Mouse (Mus musculus): ENCODE data around the gene Cfap157. TPM values are rescaled to one million over a fixed set of nuclear protein-coding genes. Genes with fewer than 3 reads are reported as not detected.
A peak's percentile ranks its signal among the peaks of the same experiment; 100 is the strongest.

The Cfap157 gene
- not detected for total RNA-seq (2021)

DNA sequence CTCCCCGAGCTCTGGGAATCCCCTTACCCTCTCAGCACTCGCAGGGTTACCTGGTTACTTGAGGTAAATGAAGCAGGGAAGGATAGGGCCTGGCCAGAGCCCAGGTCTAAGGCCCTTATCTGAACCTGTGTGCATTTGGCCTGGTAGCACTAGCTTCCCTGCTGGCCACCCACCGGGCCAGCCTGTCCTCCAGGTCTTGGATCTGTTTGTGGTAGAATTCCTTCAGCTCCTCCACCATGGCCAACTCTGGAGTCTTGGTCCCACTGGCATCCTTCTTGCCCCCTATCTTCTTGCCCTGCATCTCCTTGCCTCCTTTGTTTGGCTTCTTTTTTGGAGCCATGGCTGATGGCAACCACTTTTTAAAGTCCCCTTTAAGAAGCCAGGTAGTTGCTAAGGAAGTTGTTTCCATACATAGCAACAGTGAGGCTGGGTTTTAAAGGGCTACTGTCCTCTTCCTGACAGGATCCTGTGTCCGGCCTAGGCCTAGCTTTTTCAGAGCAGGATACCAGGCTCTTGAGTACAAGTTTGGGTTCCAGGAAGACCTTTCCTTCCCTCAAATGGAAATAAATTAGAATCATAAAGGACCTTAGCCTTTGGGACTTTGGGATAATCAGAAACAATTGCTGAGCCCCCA, at the start of gene Cfap157:
Gene Cfap157 (minus strand): TSS at position 381 of the 634 bp plus-strand sequence.
- intact Hi-C loops (cut with DNase I): no loop called here
- DNase-seq (ENCODE audit: extremely low spot score in 1 of 2, low spot score in 2 of 2): no peak

DNA sequence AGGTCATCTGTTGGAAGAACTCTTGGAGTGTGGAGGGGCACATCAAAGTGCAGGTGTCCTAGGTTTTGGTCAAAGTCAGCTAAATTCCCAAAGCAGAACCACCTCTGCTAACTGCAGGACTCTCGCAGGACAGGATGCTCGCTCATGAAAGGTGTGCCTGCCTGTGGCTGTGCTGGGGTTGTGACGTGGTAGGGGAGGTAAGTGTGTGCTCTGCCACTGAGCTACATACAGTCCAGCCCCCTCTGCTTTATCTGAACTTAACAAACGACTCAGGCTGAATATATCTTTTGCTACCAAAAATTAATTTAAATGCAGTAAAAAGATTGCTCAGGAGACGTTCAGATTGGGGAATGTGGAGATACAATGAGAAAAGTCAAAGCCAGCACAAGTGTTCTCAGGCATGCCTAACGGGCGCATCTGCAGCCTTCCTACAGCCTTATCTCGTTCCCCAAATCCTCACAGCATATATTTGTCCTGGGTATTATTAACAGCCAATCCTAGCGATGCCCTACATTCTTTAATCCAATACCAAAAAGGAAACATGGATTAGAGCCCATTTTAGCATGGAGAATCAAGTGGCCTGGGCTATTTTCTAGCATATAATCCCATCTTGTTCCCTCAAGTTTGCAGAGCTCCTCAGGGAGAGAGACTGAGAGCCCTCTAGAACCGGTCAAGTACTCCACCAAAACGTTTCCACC, 44.9 kb upstream of the Cfap157 start:
- DNase-seq (ENCODE audit: extremely low spot score in 1 of 2, low spot score in 2 of 2): no peak
- intact Hi-C loops (cut with DNase I): no loop called here

DNA sequence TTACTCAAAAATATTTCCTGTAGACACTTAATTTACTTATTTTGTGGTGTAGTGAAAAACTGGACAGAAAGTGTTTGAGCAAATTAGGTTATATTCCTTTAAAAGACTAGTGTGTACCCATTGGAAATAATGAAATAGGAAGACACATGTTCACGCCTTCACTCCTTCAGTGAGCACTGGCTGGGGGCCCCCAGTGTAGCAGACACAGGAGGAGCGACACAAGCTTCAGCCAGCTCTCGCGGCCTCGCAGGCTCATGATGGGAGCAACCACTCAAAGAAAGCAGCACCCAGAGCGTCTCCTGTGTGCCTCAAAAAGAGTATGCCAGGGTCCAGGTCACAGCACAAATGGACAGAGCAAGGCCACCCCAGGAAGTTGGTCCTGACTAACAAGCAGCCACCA, 41.6 kb upstream of the Cfap157 start:
- intact Hi-C loops (cut with DNase I): no loop called here
- DNase-seq (ENCODE audit: extremely low spot score in 1 of 2, low spot score in 2 of 2): no peak

DNA sequence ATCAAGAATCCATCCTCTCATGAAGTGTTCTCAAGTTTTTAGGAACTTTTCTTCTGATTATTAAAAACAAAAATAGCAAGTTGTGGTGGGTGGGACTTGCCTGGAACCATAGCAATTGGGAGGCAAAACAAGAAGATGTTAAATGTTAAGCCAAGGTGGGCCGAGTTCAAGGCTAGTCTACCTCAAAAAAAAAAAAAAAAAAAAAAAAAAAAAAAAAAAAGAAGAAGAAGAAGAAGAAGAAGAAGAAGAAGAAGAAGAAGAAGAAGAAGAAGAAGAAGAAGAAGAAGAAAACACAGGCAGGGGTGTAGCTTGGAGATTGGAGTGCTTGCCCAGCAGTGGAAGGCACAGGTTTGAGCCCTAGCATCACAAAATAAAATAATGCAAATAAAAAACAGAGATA, 40.5 kb upstream of the Cfap157 start:
- intact Hi-C loops (cut with DNase I): no loop called here

DNA sequence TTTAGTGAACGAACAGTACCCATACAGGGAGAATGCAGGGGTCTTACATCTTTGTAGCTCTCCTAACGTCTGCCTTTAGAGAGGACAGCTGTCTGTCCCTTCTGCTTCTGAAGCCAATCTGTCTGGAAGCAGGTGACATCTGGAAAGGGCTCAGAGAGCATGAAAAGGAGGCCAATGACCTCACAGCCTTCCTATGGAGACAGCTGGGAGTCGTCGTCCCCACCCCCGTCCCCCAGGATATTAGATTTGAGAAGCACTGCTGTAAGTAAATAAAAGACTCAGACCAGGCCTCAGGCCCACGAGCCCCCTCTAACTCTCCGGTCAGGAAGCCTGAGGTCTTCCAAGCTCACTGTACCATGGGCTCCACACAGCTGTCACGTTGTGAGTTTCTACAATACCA, 40.0 kb upstream of the Cfap157 start:
- no peak for DNase-seq (ENCODE audit: extremely low spot score in 1 of 2, low spot score in 2 of 2)
- intact Hi-C loops (cut with DNase I): no loop called here

More for the DNA sequence above, 40.5 kb upstream of the Cfap157 start:
- DNase-seq (ENCODE audit: extremely low spot score in 1 of 2, low spot score in 2 of 2): no peak

DNA sequence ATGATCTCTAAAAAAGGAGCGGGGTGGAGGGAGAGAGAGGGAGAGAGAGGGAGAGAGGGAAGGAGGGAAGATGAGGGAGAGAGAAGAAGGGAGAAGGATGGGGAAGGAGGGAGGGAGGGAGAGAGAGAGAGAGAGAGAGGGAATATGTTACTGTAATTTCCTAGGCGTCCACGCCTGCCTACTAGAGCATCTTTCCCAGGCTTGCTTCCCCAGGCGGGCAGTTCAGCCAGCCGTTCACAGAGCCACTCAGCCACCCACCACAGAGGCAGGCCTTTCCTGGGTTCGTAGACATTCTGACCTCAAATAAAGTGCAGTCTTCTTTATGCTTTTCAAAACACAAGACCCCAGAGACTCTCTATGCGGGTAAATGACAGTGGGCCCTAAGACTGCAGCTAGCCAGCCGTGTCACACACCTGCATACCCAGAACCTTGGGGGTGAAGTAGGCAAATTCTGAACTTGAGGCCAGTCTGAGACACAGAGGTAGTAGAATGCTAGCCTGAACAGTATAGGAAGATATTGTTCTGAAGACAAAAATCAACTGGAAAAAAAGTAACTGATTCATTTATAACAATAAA, 39.4 kb upstream of the Cfap157 start:
- no peak for DNase-seq (ENCODE audit: extremely low spot score in 1 of 2, low spot score in 2 of 2)

DNA sequence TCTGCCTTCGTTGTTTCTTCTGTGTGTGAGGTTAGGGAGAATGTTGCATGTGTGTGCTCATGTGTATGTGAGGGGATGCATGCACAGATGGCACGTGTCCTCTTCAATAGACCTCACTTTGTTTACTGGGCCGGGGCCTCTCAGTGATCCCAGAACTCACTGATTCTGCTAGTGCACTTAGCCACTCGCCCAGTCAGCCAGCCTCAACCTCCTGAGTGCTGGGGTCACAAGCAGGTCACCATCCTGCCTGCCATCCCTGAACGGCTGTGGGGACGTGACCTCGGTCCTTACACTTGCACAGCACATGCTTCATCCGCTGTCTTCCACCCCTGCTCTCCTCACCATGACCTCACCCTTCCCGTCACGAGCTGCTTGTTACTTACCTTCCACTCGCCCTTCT, 38.9 kb upstream of the Cfap157 start:
- no peak for DNase-seq (ENCODE audit: extremely low spot score in 1 of 2, low spot score in 2 of 2)
- intact Hi-C loops (cut with DNase I): no loop called here

More for the DNA sequence above, 39.4 kb upstream of the Cfap157 start:
- intact Hi-C loops (cut with DNase I): no loop called here

DNA sequence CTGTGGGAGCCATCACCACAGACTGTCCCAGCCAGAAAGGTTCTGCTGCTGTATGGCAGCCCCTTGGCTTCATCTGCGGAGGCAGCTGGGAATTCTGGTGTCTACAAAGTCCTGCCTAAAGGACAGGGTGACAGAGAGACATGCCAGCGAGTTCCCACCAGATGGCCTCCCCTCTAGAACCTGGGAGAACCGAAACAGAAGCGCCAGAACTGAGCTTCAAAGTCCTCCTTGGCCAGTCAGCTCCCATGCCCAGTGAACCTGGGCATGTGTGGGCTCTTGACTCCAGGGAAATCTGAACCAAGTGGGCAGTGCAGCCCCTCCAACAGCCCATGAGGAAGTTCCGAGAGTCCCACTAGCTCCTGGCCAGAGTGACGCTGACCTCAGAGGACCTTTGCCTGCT, 38.4 kb upstream of the Cfap157 start:
- DNase-seq (ENCODE audit: extremely low spot score in 1 of 2, low spot score in 2 of 2): no peak

DNA sequence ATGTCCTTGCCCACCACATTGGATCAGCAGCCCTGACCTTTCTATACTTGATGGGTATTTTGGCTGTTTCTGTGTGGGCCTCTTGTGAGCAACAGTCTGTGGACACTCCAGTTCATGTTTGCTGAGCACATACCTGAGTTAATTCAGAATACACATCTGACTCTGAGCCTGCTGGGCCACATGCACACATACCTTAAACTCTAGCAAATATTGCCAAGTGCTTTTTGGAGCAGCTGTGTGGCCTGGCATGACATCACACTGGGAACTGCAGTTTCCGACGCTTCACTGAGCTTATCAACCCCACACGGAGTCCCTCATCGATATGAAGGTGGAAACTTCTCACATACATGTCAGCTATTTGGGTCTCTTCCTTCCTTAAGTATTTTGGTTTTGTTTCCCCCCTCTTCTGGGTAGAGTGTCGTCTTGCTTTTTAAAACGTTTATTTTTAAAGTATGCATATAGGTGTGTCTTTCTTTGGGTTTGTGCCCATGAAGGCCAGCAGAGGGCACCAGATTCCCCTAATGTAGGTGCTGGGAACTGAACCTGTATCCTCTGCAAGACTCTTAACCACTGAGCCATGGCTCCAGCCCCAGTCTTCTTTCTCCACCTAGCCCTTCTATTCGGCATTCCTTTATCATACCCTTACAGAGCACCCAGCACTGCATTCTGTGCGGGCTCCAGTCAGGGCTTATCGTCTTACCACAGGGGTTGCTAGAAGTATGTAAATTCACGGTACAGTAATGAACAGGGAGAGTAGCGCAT, 37.0 kb upstream of the Cfap157 start:
- intact Hi-C loops (cut with DNase I): loop anchor here (1.0 kb wide), 1 partner anchor 33 kb away; no protein-coding TSS in a partner anchor
- DNase-seq (ENCODE audit: extremely low spot score in 1 of 2, low spot score in 2 of 2): no peak

More for the DNA sequence above, 38.4 kb upstream of the Cfap157 start:
- intact Hi-C loops (cut with DNase I): no loop called here

DNA sequence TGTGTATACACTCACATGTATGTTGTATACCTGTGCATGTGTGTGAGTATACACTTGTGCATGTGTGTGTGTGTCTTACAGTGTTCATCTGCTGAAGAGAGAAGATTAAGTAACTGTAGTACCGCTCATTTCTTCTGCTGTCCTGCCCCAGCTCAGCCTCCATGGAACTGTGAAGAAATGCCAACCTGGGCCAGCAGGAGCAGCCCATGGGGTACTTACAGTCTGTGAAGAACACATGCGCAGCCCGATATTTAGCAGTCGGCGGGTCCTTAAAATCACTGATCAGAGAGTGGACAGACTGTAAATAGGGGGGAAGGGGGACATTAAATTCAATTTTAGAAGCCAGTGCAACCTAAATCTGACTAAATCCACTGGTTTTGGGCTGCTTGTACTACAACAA, 34.0 kb upstream of the Cfap157 start:
- intact Hi-C loops (cut with DNase I): no loop called here

DNA sequence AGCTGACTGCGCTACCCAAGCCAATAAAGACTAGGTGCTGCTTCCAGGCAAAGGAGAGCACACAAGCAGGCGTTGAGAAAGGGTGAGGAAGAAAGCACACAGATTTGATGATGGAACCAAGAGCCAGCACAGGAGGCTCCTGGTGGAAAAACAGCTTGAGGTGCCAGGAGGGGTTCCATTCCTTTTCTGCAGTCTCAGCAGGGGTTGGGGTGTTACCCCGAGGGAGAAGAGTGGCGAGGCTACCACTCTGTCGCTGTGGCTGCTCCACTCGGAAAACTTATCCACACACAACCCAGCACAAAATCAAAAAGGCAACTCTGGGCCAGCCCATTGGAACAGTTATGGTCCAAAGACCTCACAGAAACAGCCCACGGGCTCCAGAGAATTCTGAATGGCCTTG, 33.4 kb upstream of the Cfap157 start:
- intact Hi-C loops (cut with DNase I): no loop called here
- DNase-seq (ENCODE audit: extremely low spot score in 1 of 2, low spot score in 2 of 2): no peak

More for the DNA sequence above, 34.0 kb upstream of the Cfap157 start:
- no peak for DNase-seq (ENCODE audit: extremely low spot score in 1 of 2, low spot score in 2 of 2)

DNA sequence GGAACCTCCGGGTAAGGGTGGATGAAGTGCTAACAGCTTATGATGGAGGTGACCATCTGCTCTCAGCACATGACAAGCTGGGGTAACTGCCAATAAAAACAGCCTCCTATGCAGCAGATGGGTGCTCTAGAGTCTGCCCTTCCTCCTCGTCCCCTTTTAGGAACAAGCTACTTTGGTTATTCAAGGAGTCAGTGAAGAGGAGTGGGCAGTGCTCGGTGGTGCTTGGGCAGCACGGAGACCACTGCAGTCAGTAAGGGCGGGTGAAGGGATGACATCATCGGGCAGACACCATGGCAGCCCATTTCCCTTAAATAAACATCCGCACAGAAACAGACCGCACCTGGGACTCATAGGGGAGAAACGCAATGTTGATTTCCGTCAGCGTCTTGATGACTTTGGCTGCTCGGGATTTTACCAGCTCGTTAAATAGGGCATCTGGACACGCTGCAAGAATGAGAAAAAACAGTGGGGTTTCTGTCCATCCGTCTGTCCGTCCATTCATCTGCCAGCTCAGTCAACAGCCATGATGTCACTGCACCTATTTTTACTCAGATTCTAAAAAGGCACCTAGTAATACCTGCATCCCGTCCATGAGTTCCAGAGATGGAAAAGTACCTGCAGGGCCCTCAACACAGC, 32.8 kb upstream of the Cfap157 start:
- intact Hi-C loops (cut with DNase I): no loop called here
- DNase-seq (ENCODE audit: extremely low spot score in 1 of 2, low spot score in 2 of 2): peak; percentile 48 to 62

DNA sequence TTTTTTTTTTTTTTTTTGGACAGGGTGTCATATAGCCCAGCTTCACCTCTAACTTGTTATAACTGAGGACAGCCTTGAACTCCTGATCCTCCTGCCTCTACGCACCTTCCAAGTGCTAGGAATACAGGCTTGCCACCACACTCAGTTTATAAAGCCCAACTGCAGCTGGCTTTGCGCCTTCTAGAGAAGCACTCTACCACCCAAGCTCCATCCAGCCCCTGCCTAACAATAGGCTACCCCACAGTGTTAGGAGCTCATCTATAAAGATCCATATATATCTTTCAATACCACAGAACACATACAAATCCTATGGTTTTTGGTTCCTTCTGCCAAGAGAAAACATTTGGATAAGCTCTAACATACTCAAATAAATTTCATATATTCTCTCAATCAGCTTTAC, 32.3 kb upstream of the Cfap157 start:
- DNase-seq (ENCODE audit: extremely low spot score in 1 of 2, low spot score in 2 of 2): no peak
- intact Hi-C loops (cut with DNase I): no loop called here

DNA sequence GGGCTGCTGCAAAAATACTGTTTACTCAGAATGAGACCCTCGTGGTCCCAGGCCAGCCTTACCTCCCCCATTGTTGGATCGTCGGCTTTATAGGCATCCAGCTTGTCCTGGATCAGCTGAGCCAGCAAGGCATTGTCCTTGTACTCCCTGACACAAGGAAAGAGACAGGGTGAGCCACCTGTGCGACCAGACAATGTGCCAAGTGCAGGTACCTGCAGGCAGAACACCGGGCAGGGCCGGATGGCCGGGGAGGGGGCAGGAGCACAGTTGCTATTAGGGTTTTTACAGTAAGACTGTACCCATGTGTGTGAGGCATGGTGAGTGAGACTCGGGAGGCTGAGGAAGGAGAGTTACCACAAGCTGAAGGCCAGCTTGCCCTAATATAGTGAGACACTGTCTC, 27.7 kb upstream of the Cfap157 start:
- intact Hi-C loops (cut with DNase I): no loop called here
- DNase-seq (ENCODE audit: extremely low spot score in 1 of 2, low spot score in 2 of 2): no peak

DNA sequence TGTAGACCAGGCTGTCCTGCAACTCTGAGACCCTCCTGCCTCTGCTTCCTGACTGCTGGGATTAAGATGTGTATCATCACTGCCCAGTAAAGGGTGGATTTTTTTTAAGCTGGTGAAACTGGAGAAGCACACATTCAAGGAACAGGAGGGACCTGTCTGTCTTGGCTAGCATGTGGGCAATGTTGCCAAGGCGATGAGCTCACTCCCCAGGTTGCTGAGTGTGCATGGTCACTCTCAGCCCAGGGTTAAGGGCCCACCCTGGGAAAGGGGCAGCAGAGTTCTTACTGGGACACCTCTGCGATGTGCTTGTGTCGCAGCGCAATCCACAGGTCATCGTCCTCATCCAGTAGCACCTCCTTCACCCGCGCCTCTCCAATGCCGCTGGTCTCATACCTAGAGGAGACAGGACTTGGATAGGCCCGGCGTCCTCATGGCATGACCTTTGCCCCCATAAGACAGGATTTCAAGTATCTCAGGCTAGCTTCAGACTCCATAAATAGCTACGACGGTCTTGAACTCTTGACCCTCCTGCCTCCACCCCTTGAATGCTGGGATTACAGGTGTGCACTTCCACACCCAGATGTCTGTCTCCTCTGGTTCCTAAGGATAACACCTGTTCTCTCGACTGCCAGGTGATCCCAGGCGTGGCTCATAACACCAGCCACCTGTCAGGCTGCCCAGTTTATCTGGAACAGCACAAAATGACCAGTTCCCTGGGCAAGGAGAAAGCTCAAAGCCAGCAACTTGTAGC, 24.8 kb upstream of the Cfap157 start:
- DNase-seq (ENCODE audit: extremely low spot score in 1 of 2, low spot score in 2 of 2): no peak
- intact Hi-C loops (cut with DNase I): no loop called here

DNA sequence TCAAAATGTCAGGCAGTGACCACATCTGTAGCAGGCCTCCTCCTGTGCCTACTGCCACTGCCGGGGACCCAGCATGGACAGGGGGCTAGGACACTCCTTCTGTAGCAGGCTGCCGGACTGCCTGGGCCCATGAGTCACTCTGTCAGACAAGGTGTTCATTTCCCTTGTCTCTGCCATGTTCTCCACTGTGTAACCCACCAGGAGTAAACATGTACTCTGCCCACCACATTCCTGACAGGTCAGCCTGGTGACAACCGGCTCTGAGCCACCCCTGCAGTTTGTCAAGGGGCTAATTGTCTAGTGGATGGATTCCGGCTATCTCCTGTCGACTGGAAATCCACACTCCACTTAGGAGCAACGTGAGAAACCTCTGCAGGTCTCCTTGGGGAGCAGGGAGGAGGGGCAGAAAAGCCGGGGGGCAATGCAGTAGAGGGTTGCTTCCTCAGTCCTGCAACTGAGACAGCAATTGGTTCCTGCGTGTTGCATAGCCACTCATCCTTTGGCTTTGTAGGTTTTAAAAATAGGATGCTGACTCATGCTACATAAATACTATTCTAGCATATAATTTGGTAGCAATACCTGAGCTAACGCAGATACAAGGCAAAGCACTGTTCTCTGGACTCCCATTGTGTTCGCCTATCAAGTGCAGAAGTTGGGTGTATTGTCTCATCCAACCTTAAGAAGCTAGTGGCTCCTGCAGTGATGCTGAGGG, 14.2 kb upstream of the Cfap157 start:
- intact Hi-C loops (cut with DNase I): no loop called here
- DNase-seq (ENCODE audit: extremely low spot score in 1 of 2, low spot score in 2 of 2): no peak

DNA sequence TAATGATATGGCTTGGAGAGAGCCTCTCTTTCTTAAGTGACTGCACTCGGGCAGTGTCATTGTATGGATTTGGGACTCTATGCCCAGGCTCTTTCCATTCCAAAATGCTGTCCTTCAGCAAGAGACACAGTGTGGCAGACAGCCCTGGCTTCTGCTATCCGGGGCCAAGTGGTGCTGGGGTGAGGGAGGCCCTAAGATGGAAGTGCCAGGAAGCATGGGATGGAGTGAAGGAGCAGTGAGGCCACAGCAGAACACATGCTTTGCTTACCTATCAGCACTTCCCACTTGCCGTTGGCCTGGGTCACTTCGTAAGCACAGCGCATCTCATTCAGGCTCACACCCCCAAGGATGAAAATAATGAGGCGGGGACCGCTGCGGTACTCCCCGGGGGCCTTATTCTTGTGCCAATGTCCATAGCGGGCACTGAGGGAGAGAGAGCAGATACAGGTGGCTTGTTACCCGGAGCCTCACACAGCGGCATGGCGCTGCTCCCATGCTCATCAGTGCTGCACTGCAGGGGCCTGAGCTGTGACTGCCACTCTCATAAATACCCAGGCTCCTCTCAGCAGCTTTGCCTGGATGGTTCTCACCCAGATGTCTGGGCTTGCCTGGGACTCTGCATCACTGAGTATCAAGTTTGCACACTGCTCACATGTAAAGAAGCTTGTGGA, 11.7 kb upstream of the Cfap157 start:
- DNase-seq (ENCODE audit: extremely low spot score in 1 of 2, low spot score in 2 of 2): no peak
- intact Hi-C loops (cut with DNase I): no loop called here
